Mouse (Mus musculus) lung, adult 18-20 months (tissue): ENCODE results near the gene Flad1.
A peak's percentile ranks its signal among the peaks of the same experiment; 100 is the strongest.
"Not testable (repeated sequence)": the region's sequence is repeated elsewhere in the genome, so short reads cannot be mapped to it uniquely, and the experiment has no call there.

Experiments
- DNase-seq, 2 experiments: peaks; one replicate each; pipeline ENCODE4 v3.0.0; 2022; ENCODE audit warnings: mixed read lengths in 2 of 2

Flad1 gene

GRCm38 (mm10) chr3:89411490-89412393, at the start of gene Flad1:
Gene Flad1 (minus strand): TSS chr3:89411870.
- DNase-seq: peak; percentile 99

GRCm38 (mm10) chr3:89458965-89459807, 47.5 kb upstream of the Flad1 start:
- peak; percentile 91 to 93 for DNase-seq

GRCm38 (mm10) chr3:89458372-89458964, 46.8 kb upstream of the Flad1 start:
- DNase-seq: peak in 1 of 2 experiments; percentile 87

- DNase-seq: peak; percentile 70 to 81
Measured at GRCm38 (mm10) chr3:89456726-89457665, 45.3 kb upstream of the Flad1 start.

GRCm38 (mm10) chr3:89455786-89456285, 44.2 kb upstream of the Flad1 start:
- DNase-seq: no peak

GRCm38 (mm10) chr3:89454401-89455177, 42.9 kb upstream of the Flad1 start, which contains the start of gene Pmvk:
Gene Pmvk (plus strand): TSS chr3:89454541.
- DNase-seq: no peak

GRCm38 (mm10) chr3:89451916-89452315, 40.2 kb upstream of the Flad1 start:
- peak; percentile 59 to 81 for DNase-seq

GRCm38 (mm10) chr3:89449541-89449940, 37.9 kb upstream of the Flad1 start:
- DNase-seq: peak; percentile 66 to 81

- DNase-seq: no peak
Measured at GRCm38 (mm10) chr3:89448720-89449537, 37.3 kb upstream of the Flad1 start.

- DNase-seq: no peak
Measured at GRCm38 (mm10) chr3:89440691-89441090, 29.0 kb upstream of the Flad1 start.

- peak; percentile 57 to 71 for DNase-seq
Measured at GRCm38 (mm10) chr3:89437269-89437668, 25.6 kb upstream of the Flad1 start.

- peak; percentile 82 to 84 for DNase-seq
Measured at GRCm38 (mm10) chr3:89436176-89437113, 24.8 kb upstream of the Flad1 start, which contains the start of gene Pbxip1. Gene Pbxip1 (plus strand): TSS chr3:89436706.

- DNase-seq: no peak
Measured at GRCm38 (mm10) chr3:89435041-89435440, 23.4 kb upstream of the Flad1 start.

- no peak for DNase-seq
Measured at GRCm38 (mm10) chr3:89434532-89434931, 22.9 kb upstream of the Flad1 start.

- no peak for DNase-seq
Measured at GRCm38 (mm10) chr3:89432606-89433005, 20.9 kb upstream of the Flad1 start.

- DNase-seq: peak; percentile 97 to 98
Measured at GRCm38 (mm10) chr3:89430171-89431159, 18.8 kb upstream of the Flad1 start, which contains the start of gene Pygo2. Gene Pygo2 (plus strand): TSS chr3:89430214.

GRCm38 (mm10) chr3:89429021-89429420, 17.4 kb upstream of the Flad1 start:
- DNase-seq: not testable (repeated sequence)
